Mouse (Mus musculus): Measurements from ENCODE around the gene Tial1. TPM values are rescaled to one million over a fixed set of nuclear protein-coding genes. Genes with fewer than 3 reads are reported as not detected.

Gene Tial1
- polyA plus RNA-seq, 1 experiment from 2014 or later = 17.3 TPM

DNA sequence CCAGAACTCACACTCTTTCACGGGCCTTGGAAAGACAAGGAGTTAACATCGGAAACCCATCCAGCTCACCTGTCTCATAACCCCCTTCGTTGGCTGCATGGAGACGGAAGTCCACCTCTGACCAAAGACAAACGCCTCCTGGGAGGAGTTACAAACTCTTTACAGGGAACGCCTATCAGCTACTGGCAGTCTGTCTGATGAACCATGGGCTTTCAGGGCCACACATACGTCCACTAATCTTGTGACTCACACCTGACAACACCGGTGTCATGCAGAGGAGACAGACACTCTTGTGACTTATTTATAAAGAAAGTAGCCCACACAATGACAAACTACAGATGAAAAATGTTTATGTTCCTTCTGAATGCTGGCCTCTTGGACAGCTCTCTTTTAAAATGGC, 58.9 kb downstream of the Tial1 start:
- Histone ChIP-seq H3K36me3 (ENCODE audit: control insufficient read depth, insufficient read depth) (no peaks in the 10 kb centered on the region), H3K4me3 (ENCODE audit: low read depth, low read length) (no peak overlapping the region), H3K4me1 (replicated peaks; ENCODE audit: control insufficient read depth, insufficient read depth, low read length) (no peaks in the 10 kb centered on the region), H3K4me2 (replicated peaks; ENCODE audit: low read depth) (no peak overlapping the region), H3K27me3 (replicated peaks; ENCODE audit: control insufficient read depth, insufficient read depth, low read length) (no peaks in the 10 kb centered on the region), H3K9me3 (ENCODE audit: control insufficient read depth) (no peaks in the 10 kb centered on the region), H3K27ac (ENCODE audit: low read depth, low read length) (no peak overlapping the region), H3K9ac (ENCODE audit: low read depth, low read length) (no peak overlapping the region)
- 73% methylated on average over 8 of the region's 8 CpGs for WGBS
- no peak for ATAC-seq
- no peak for TF ChIP-seq CTCF (IDR thresholded peaks at IDR 0.05; ENCODE audit: low read depth)

DNA sequence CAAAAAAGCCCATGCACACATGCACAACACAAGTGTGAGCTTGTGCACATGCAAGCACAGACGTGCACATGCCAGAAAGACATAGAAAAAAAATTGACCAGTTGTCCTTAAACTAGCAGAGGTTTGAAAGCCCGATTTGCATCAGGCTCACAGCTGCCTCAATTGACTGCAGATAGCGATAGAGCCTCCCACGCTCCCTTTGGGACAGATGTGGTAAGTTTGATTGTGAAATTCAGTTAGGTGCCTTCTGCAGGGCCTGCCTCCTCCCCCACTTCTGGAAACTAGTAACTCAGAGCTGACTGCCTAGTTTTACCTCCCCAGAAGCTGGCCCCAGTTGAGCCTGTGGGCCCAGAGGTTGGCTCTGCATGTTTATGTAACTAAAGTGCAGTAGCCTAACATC, 62.9 kb downstream of the Tial1 start:
- no peak for ATAC-seq
- H3K36me3 ChIP-seq (ENCODE audit: control insufficient read depth, insufficient read depth) = no peaks in the 10 kb centered on the region
- H3K9me3 ChIP-seq (ENCODE audit: control insufficient read depth) = no peaks in the 10 kb centered on the region
- TF ChIP-seq CTCF (IDR thresholded peaks at IDR 0.05; ENCODE audit: low read depth) = no peak
- H3K4me2 ChIP-seq (replicated peaks; ENCODE audit: low read depth) = no peak overlapping the region
- H3K27ac ChIP-seq (ENCODE audit: low read depth, low read length) = no peak overlapping the region
- H3K4me1 ChIP-seq (replicated peaks; ENCODE audit: control insufficient read depth, insufficient read depth, low read length) = no peaks in the 10 kb centered on the region
- H3K9ac ChIP-seq (ENCODE audit: low read depth, low read length) = no peak overlapping the region
- 70% methylated on average over 4 of the region's 4 CpGs for WGBS
- no peak overlapping the region for H3K4me3 ChIP-seq (ENCODE audit: low read depth, low read length)
- H3K27me3 ChIP-seq (replicated peaks; ENCODE audit: control insufficient read depth, insufficient read depth, low read length) = no peaks in the 10 kb centered on the region

DNA sequence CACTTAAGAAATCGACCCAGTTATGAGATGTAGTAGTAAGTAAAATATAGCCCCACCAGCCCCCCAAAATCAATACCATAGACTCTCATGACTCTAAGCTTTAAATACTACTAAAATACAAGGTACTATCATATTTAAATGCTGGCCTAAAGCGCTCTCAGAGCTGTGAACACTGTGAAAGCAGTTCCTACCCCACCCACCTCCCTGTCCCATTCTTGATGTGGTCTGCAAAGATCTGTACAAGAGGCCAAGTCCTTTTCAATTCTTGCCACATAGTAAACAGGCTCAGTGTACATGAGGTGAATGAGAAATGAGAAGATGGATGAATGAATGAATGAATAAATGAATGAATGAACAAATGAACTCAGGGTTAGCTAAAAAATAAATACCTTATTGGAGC, 64.5 kb downstream of the Tial1 start:
- Histone ChIP-seq H3K27ac (ENCODE audit: low read depth, low read length) (no peak overlapping the region), H3K4me3 (ENCODE audit: low read depth, low read length) (no peak overlapping the region), H3K4me2 (replicated peaks; ENCODE audit: low read depth) (no peak overlapping the region), H3K9me3 (ENCODE audit: control insufficient read depth) (no peaks in the 10 kb centered on the region), H3K36me3 (ENCODE audit: control insufficient read depth, insufficient read depth) (no peaks in the 10 kb centered on the region), H3K27me3 (replicated peaks; ENCODE audit: control insufficient read depth, insufficient read depth, low read length) (no peaks in the 10 kb centered on the region), H3K9ac (ENCODE audit: low read depth, low read length) (no peak overlapping the region), H3K4me1 (replicated peaks; ENCODE audit: control insufficient read depth, insufficient read depth, low read length) (no peaks in the 10 kb centered on the region)
- no peak for TF ChIP-seq CTCF (IDR thresholded peaks at IDR 0.05; ENCODE audit: low read depth)
- no peak for ATAC-seq
- WGBS = 63% methylated on average over 2 of the region's 2 CpGs

DNA sequence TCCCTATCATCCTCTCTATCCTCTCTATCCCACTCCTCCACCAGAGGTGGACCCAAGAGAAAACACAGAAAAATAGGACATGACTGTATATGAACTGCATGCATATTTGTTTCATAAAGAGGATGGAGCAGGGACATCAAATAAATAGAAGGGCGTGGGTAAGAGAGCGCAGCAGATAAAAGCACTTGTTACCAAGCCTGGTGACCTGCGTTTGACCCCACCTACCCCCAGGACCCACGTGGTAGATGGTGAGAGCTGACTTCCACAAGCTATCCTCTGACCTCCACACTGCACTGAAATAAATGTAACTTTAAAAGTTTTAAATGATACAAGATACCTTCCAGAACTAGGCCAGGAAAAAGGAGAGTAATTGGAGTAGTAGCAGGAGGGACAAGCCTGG, 67.8 kb downstream of the Tial1 start:
- H3K36me3 ChIP-seq (ENCODE audit: control insufficient read depth, insufficient read depth) = no peaks in the 10 kb centered on the region
- ATAC-seq = no peak
- H3K4me3 ChIP-seq (ENCODE audit: low read depth, low read length) = no peak overlapping the region
- no peaks in the 10 kb centered on the region for H3K27me3 ChIP-seq (replicated peaks; ENCODE audit: control insufficient read depth, insufficient read depth, low read length)
- 46% methylated on average over 4 of the region's 4 CpGs for whole genome bisulfite sequencing
- H3K9ac ChIP-seq (ENCODE audit: low read depth, low read length) = no peak overlapping the region
- H3K9me3 ChIP-seq (ENCODE audit: control insufficient read depth) = no peaks in the 10 kb centered on the region
- no peaks in the 10 kb centered on the region for H3K4me1 ChIP-seq (replicated peaks; ENCODE audit: control insufficient read depth, insufficient read depth, low read length)
- H3K4me2 ChIP-seq (replicated peaks; ENCODE audit: low read depth) = no peak overlapping the region
- TF ChIP-seq CTCF (IDR thresholded peaks at IDR 0.05; ENCODE audit: low read depth) = no peak
- no peak overlapping the region for H3K27ac ChIP-seq (ENCODE audit: low read depth, low read length)

DNA sequence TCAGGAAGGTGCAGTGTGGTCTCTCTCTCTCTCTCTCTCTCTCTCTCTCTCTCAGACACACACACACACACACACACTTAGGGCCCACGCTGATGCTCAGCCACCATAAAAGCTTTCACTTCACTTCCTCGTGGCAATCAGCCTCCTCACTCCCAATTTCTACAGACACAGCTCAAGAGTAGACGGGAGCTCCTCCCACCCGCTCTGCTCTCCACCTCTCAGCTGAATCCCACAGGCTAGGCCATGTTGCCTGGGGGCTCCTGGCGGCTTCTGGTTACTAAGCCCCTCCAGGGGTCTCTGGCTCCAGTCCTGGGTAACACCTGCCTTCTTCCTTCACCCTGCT, 68.6 kb downstream of the Tial1 start:
- Histone ChIP-seq H3K9me3 (ENCODE audit: control insufficient read depth) (no peaks in the 10 kb centered on the region), H3K36me3 (ENCODE audit: control insufficient read depth, insufficient read depth) (no peaks in the 10 kb centered on the region), H3K4me2 (replicated peaks; ENCODE audit: low read depth) (no peak overlapping the region), H3K4me3 (ENCODE audit: low read depth, low read length) (no peak overlapping the region), H3K27me3 (replicated peaks; ENCODE audit: control insufficient read depth, insufficient read depth, low read length) (no peaks in the 10 kb centered on the region), H3K27ac (ENCODE audit: low read depth, low read length) (0 out of 2 replicates have a peak overlapping the region, but pooled peaks have one; percentile 15), H3K9ac (ENCODE audit: low read depth, low read length) (no peak overlapping the region), H3K4me1 (replicated peaks; ENCODE audit: control insufficient read depth, insufficient read depth, low read length) (no peaks in the 10 kb centered on the region)
- ATAC-seq = no peak
- no peak for TF ChIP-seq CTCF (IDR thresholded peaks at IDR 0.05; ENCODE audit: low read depth)
- 49% methylated on average over 5 of the region's 5 CpGs for WGBS

DNA sequence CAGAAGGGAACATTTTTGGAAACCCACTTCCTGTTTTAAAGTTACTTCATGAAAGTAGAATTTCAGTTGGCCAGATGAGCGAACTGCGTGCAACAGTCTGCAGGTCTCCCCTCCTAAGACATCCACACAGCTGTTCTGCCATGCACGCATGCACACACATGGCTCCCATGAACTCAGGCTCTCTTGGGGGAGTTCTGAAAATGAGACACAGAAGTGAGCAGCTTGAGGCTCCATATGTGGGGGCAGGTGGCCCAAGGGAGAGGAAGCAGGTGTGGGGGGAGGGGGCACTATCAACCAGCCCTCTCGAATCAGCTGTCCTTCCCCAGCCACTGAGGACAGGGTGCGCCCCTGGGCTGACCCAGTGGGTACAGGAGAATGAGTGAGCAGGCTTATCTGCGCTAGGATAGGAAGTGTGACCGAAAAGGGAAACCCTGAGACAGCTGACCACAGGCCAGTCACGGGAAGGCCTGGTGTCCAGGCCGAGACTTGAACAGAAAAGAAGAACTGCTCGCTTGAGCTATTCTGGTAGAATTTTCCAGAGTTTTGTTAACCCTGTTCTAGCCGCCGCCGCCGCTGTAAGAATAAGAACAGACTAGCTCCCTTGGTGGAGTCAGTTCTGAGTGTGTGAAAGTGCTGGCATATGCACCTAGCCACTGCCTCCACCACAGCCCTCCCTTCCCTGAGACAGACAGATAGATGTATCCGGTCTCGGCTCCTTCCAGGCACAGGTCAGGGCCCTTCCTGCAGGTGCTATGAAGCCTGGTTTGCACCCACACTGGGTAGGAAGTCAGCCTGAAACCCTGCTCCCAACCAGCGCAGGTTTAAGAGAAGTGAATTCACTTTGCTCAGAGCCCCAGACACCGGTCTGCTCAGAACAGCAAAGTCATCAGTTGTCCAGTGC, 69.2 kb downstream of the Tial1 start:
- no peaks in the 10 kb centered on the region for H3K27me3 ChIP-seq (replicated peaks; ENCODE audit: control insufficient read depth, insufficient read depth, low read length)
- H3K4me1 ChIP-seq (replicated peaks; ENCODE audit: control insufficient read depth, insufficient read depth, low read length) = no peaks in the 10 kb centered on the region
- H3K9ac ChIP-seq (ENCODE audit: low read depth, low read length) = no peak overlapping the region
- 0 out of 2 replicates have a peak overlapping the region, but pooled peaks have one; percentile 15 for H3K27ac ChIP-seq (ENCODE audit: low read depth, low read length)
- no peak overlapping the region for H3K4me3 ChIP-seq (ENCODE audit: low read depth, low read length)
- H3K4me2 ChIP-seq (replicated peaks; ENCODE audit: low read depth) = no peak overlapping the region
- no peak for TF ChIP-seq CTCF (IDR thresholded peaks at IDR 0.05; ENCODE audit: low read depth)
- 74% methylated on average over 18 of the region's 18 CpGs for WGBS
- ATAC-seq = peak; percentile 19; the same call in 1 of the 2 replicates
- no peaks in the 10 kb centered on the region for H3K36me3 ChIP-seq (ENCODE audit: control insufficient read depth, insufficient read depth)
- H3K9me3 ChIP-seq (ENCODE audit: control insufficient read depth) = no peaks in the 10 kb centered on the region

Data from intestine, postnatal 0 days (tissue).